Mouse (Mus musculus) myocyte (in vitro differentiated cells): ENCODE data around the gene Fam193a. TPM values are rescaled to one million over a fixed set of nuclear protein-coding genes. Genes with fewer than 3 reads are reported as not detected.

Experiments used
- H3K27me3 ChIP-seq: one replicate; pipeline ENCODE4 v1.6.1; 2011; ENCODE audit not compliant: control insufficient read depth, insufficient read depth, insufficient read length
- H3K36me3 ChIP-seq: one replicate; pipeline ENCODE4 v1.6.1; 2011; ENCODE audit not compliant: control insufficient read depth, insufficient read depth
- H3K4me2 ChIP-seq: one replicate; pipeline ENCODE4 v1.6.1; 2011; ENCODE audit warnings: low read depth, control low read depth
- H3K4me3 ChIP-seq: one replicate; pipeline ENCODE4 v1.5.1; 2011; ENCODE audit warnings: mild to moderate bottlenecking, control low read depth, moderate library complexity
- H3K79me2 ChIP-seq: one replicate; pipeline ENCODE4 v1.6.1; 2011; ENCODE audit not compliant: control insufficient read depth, insufficient read depth
- H3ac ChIP-seq: one replicate; pipeline ENCODE4 v1.6.1; 2011; ENCODE audit not compliant: control insufficient read depth, insufficient read length
- CEBPB ChIP-seq: IDR thresholded peaks from 2 replicates; pipeline ENCODE4 v1.6.1; 2011; ENCODE audit warnings: mild to moderate bottlenecking, moderate library complexity; ENCODE audit not compliant: poor library complexity, insufficient read depth, severe bottlenecking
- E2F4 ChIP-seq: IDR thresholded peaks from one replicate; pipeline ENCODE4 v1.6.1; 2011; ENCODE audit warnings: mild to moderate bottlenecking, control low read depth, moderate library complexity; ENCODE audit not compliant: insufficient read depth
- MAX ChIP-seq: IDR thresholded peaks from one replicate; pipeline ENCODE4 v1.6.1; 2011; ENCODE audit warnings: low read depth, mild to moderate bottlenecking, control low read depth
- MYOD1 ChIP-seq, 3 experiments: IDR thresholded peaks; one replicate each; pipeline ENCODE4 v1.6.1; 2011; ENCODE audit warnings: control low read depth in 2 of 3, low read depth in 2 of 3, mild to moderate bottlenecking in 2 of 3, moderate library complexity in 1 of 3; ENCODE audit not compliant: insufficient read length in 2 of 3, control insufficient read depth in 1 of 3
- MYOG ChIP-seq, 3 experiments: IDR thresholded peaks; one replicate each; pipeline ENCODE4 v1.6.1; 2011; ENCODE audit warnings: control low read depth in 2 of 3, low read depth in 2 of 3, mild to moderate bottlenecking in 2 of 3; ENCODE audit not compliant: insufficient read length in 2 of 3, control insufficient read depth in 1 of 3, insufficient read depth in 1 of 3
- POLR2A ChIP-seq: IDR thresholded peaks from one replicate; pipeline ENCODE4 v1.6.1; 2011; ENCODE audit warnings: low read depth, mild to moderate bottlenecking, control low read depth, moderate library complexity; ENCODE audit not compliant: insufficient read length
- POLR2AphosphoS2 ChIP-seq: IDR thresholded peaks from one replicate; pipeline ENCODE4 v1.6.1; 2011; ENCODE audit warnings: low read depth, control low read depth; ENCODE audit not compliant: insufficient read length
- REST ChIP-seq: IDR thresholded peaks from one replicate; pipeline ENCODE4 v1.6.1; 2011; ENCODE audit warnings: mild to moderate bottlenecking, control low read depth, moderate library complexity; ENCODE audit not compliant: insufficient read depth, insufficient read length
- SRF ChIP-seq: IDR thresholded peaks from one replicate; pipeline ENCODE4 v1.6.1; 2011; ENCODE audit warnings: low read depth; ENCODE audit not compliant: control insufficient read depth, insufficient read length
- TCF12 ChIP-seq: IDR thresholded peaks from one replicate; pipeline ENCODE4 v1.6.1; 2011; ENCODE audit warnings: mild to moderate bottlenecking, control low read depth; ENCODE audit not compliant: poor library complexity, insufficient read depth, severe bottlenecking
- TCF3 ChIP-seq: IDR thresholded peaks from one replicate; pipeline ENCODE4 v1.6.1; 2011; ENCODE audit warnings: low read depth, control low read depth; ENCODE audit not compliant: insufficient read length
- USF1 ChIP-seq: IDR thresholded peaks from one replicate; pipeline ENCODE4 v1.6.1; 2011; ENCODE audit warnings: low read depth, mild to moderate bottlenecking, control low read depth, moderate library complexity
- polyA plus RNA-seq: library from polyadenylated mRNA; unstranded; fragments of >200 nt; fragmentation: generic; extraction: Trizol; gene quantifications from one replicate; pipeline ENCODE4 v1.2.1, GENCODE M21; 2012; ENCODE audit warnings: missing spikeins

Gene Fam193a
- polyA plus RNA-seq, 1 experiment: 12.7 TPM

DNA sequence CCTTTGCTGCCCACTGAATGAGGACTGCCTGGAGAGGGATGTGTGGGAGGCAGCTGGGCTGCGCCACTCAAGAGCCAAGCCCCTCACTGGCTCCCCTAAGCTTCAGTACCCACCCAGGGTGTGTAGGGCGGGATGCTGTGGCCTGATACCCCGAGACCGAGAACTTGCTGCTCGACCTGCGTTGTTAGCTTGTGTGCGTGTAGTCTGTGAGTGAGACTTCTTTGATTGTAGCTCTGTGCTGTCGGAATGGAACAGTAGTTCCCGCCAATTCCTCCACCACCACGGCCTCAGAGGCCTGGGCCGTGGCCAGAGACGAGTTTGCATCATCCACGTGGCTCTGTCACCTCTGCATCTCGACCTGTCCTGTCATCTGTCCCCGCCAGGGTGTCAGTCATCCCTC is 116.0 kb downstream of the Fam193a start:
- no peak for TF ChIP-seq TCF12
- no peak for TF ChIP-seq E2F4
- no peak for TF ChIP-seq MYOD1 (IDR thresholded peaks at IDR 0.05; ENCODE audit: control insufficient read depth in 1 of 3, insufficient read length in 2 of 3, low read depth in 2 of 3)
- no peak for TF ChIP-seq MAX
- no peak for TF ChIP-seq MYOG (IDR thresholded peaks at IDR 0.05; ENCODE audit: control insufficient read depth in 1 of 3, insufficient read depth in 1 of 3, insufficient read length in 2 of 3, low read depth in 2 of 3)
- TF ChIP-seq TCF3: no peak
- no peak for TF ChIP-seq POLR2A
- TF ChIP-seq POLR2AphosphoS2: peak; percentile 37
- TF ChIP-seq CEBPB: no peak
- Histone ChIP-seq H3ac (no peak overlapping the region), H3K27me3 (no peaks in the 10 kb centered on the region), H3K79me2 (no peaks in the 10 kb centered on the region), H3K4me2 (no peak overlapping the region), H3K4me3 (no peak overlapping the region), H3K36me3 (peaks cover 10% of the 10 kb centered on the region)

DNA sequence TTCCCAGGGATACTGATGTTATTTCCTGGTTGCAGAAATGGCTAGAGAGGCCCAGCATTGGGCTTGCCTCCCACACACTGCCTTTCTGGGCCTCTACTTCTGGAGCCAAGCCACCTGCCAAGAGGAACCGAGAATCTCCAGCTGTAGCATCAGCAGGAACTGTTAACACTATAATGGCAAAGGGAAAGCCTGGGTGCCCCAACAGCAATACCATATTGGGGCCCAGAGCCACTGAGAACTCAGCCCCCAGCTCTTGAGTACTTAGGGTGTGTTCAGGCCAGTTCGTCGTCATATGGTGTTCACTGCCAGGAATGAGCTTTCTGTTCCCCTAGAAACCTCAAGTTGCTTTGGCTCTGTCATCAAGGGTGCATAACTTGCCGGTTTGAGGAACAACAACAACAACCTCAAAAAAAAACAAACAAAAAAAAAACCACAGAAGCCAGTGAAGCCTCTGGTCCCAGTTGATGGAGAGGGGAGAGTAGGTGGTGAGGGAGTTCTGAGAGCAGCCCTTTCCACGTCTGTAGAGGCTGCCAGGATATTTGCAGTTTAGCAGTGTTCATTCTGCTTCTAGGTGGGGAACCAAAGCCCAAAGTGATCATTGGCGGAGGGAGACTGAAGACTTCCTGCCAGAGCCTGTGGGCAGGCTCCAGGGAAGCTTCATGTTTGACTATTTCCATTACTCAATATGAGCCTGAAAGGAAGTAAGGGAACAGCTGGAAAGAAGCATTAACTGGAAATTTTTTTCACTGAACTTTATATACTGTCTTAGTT is 117.8 kb downstream of the Fam193a start:
- H3K36me3 ChIP-seq: peaks cover 6% of the 10 kb centered on the region
- no peak overlapping the region for H3ac ChIP-seq
- H3K4me3 ChIP-seq: no peak overlapping the region
- H3K27me3 ChIP-seq: no peaks in the 10 kb centered on the region
- H3K79me2 ChIP-seq: no peaks in the 10 kb centered on the region
- TF ChIP-seq MAX (no peak), POLR2A (no peak), USF1 (no peak), CEBPB (no peak), TCF3 (no peak), MYOG (IDR thresholded peaks at IDR 0.05; ENCODE audit: control insufficient read depth in 1 of 3, insufficient read depth in 1 of 3, insufficient read length in 2 of 3, low read depth in 2 of 3) (no peak), TCF12 (no peak), E2F4 (no peak), REST (no peak), MYOD1 (IDR thresholded peaks at IDR 0.05; ENCODE audit: control insufficient read depth in 1 of 3, insufficient read length in 2 of 3, low read depth in 2 of 3) (no peak), POLR2AphosphoS2 (no peak), SRF (no peak)
- H3K4me2 ChIP-seq: no peak overlapping the region

GRCm38 (mm10) chr5:34488741-34489417 is 119.1 kb downstream of the Fam193a start:
- Histone ChIP-seq H3K79me2 (no peaks in the 10 kb centered on the region), H3K27me3 (no peaks in the 10 kb centered on the region), H3ac (no peak overlapping the region), H3K36me3 (peaks cover 6% of the 10 kb centered on the region), H3K4me2 (no peak overlapping the region), H3K4me3 (no peak overlapping the region)
- TF ChIP-seq MYOD1 (IDR thresholded peaks at IDR 0.05; ENCODE audit: control insufficient read depth in 1 of 3, insufficient read length in 2 of 3, low read depth in 2 of 3) (no peak), MYOG (IDR thresholded peaks at IDR 0.05; ENCODE audit: control insufficient read depth in 1 of 3, insufficient read depth in 1 of 3, insufficient read length in 2 of 3, low read depth in 2 of 3) (no peak), MAX (no peak), USF1 (no peak), TCF3 (no peak), POLR2AphosphoS2 (no peak), TCF12 (no peak)

DNA sequence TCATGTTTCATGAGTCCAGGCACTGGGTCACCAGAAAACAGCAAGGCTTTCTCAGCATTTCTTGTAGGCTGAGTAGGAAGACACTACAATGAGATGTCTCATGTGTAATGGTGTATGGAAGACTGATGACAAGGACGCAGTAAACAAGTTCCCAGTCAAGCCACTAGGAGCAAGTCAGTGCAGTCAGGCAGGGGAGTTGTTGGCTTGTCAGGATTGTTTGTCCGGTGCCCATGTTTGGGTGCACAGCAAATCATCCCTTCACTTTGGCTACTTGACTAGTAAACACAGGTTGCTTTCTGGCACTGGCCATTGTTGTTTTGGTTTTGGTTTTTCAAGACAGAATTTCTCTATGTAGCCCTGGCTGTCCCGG is 119.7 kb downstream of the Fam193a start:
- Histone ChIP-seq H3K79me2 (no peaks in the 10 kb centered on the region), H3K27me3 (no peaks in the 10 kb centered on the region), H3K4me3 (no peak overlapping the region), H3K36me3 (peaks cover 6% of the 10 kb centered on the region), H3ac (no peak overlapping the region), H3K4me2 (no peak overlapping the region)
- no peak for TF ChIP-seq MYOD1 (IDR thresholded peaks at IDR 0.05; ENCODE audit: control insufficient read depth in 1 of 3, insufficient read length in 2 of 3, low read depth in 2 of 3)
- TF ChIP-seq TCF12: no peak
- TF ChIP-seq POLR2AphosphoS2: peak; percentile 75
- no peak for TF ChIP-seq REST
- TF ChIP-seq MAX: no peak
- TF ChIP-seq SRF: no peak
- no peak for TF ChIP-seq MYOG (IDR thresholded peaks at IDR 0.05; ENCODE audit: control insufficient read depth in 1 of 3, insufficient read depth in 1 of 3, insufficient read length in 2 of 3, low read depth in 2 of 3)

DNA sequence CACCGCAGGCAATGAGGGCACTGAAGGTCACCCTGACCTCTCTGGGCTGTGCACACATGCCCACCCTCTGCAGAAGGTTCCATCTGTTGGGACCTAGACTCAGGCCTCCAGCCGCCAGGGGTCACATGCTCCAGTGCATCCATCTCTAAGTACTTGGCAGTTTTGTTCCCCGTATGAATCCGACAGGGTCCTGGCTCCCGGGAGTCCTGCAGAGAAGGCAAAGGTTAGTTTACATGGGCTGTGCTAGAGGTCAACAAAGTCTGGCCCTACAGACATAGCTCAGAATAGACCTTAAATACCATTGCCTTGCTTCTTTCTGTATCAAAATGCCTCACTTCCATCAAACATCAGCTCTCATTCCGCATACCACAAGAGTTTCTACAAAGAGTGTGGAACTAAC is 127.0 kb downstream of the Fam193a start:
- Histone ChIP-seq H3K36me3 (peaks cover 12% of the 10 kb centered on the region), H3K79me2 (no peaks in the 10 kb centered on the region), H3K4me2 (no peak overlapping the region), H3K4me3 (no peak overlapping the region), H3ac (no peak overlapping the region), H3K27me3 (no peaks in the 10 kb centered on the region)
- TF ChIP-seq MYOG (IDR thresholded peaks at IDR 0.05; ENCODE audit: control insufficient read depth in 1 of 3, insufficient read depth in 1 of 3, insufficient read length in 2 of 3, low read depth in 2 of 3): no peak
- no peak for TF ChIP-seq SRF
- TF ChIP-seq TCF3: no peak
- no peak for TF ChIP-seq POLR2AphosphoS2
- no peak for TF ChIP-seq REST
- no peak for TF ChIP-seq TCF12
- TF ChIP-seq POLR2A: no peak
- no peak for TF ChIP-seq CEBPB
- no peak for TF ChIP-seq USF1
- TF ChIP-seq MAX: no peak
- TF ChIP-seq E2F4: no peak
